Mouse (Mus musculus) induced T-regulatory cell, adult 2 months (primary cell): ENCODE measurements around the gene Slc9a3r1.
A peak's percentile ranks its signal among the peaks of the same experiment; 100 is the strongest.

Experiments used
- DNase-seq: peaks from one replicate; pipeline ENCODE4 v3.0.0-alpha.2; 2012; ENCODE audit warnings: low read depth

Slc9a3r1 gene

GRCm38 (mm10) chr11:115162832-115163480 is at the start of gene Slc9a3r1:
TSS of gene Slc9a3r1 (plus strand) at chr11:115163341.
- peak; percentile 100 for DNase-seq

GRCm38 (mm10) chr11:115119409-115119808 is 43.7 kb upstream of the Slc9a3r1 start:
- DNase-seq = no peak

GRCm38 (mm10) chr11:115128483-115128882 is 34.7 kb upstream of the Slc9a3r1 start:
- peak; percentile 74 for DNase-seq

GRCm38 (mm10) chr11:115129508-115130126 is 33.5 kb upstream of the Slc9a3r1 start:
- no peak for DNase-seq

GRCm38 (mm10) chr11:115131768-115132381 is 31.3 kb upstream of the Slc9a3r1 start:
- DNase-seq = peak; percentile 47

- peak; percentile 47 for DNase-seq
Observed at GRCm38 (mm10) chr11:115133800-115134199, 29.3 kb upstream of the Slc9a3r1 start, which contains the start of gene Cd300lf. TSS of gene Cd300lf (minus strand) at chr11:115133992.

GRCm38 (mm10) chr11:115138597-115139262 is 24.4 kb upstream of the Slc9a3r1 start:
- peak; percentile 42 for DNase-seq

- DNase-seq = no peak
Observed at GRCm38 (mm10) chr11:115141970-115142369, 21.2 kb upstream of the Slc9a3r1 start.

- DNase-seq = no peak
Observed at GRCm38 (mm10) chr11:115147813-115148212, 15.3 kb upstream of the Slc9a3r1 start.

- peak; percentile 42 for DNase-seq
Observed at GRCm38 (mm10) chr11:115150741-115151254, 12.3 kb upstream of the Slc9a3r1 start.

GRCm38 (mm10) chr11:115151755-115152429 is 11.2 kb upstream of the Slc9a3r1 start:
- DNase-seq = peak; percentile 49

GRCm38 (mm10) chr11:115153088-115153487 is 10.1 kb upstream of the Slc9a3r1 start:
- DNase-seq = no peak

- DNase-seq = peak; percentile 97
Observed at GRCm38 (mm10) chr11:115153699-115154292, 9.3 kb upstream of the Slc9a3r1 start.

GRCm38 (mm10) chr11:115155053-115155634 is 8.0 kb upstream of the Slc9a3r1 start:
- peak; percentile 78 for DNase-seq

- peak; percentile 87 for DNase-seq
Observed at GRCm38 (mm10) chr11:115157933-115158719, 5.0 kb upstream of the Slc9a3r1 start.

- DNase-seq = peak; percentile 83
Observed at GRCm38 (mm10) chr11:115160016-115160797, 2.9 kb upstream of the Slc9a3r1 start.

- peak; percentile 91 for DNase-seq
Observed at GRCm38 (mm10) chr11:115160883-115161577, 2.1 kb upstream of the Slc9a3r1 start.

- DNase-seq = peak; percentile 78
Observed at GRCm38 (mm10) chr11:115161578-115162204, 1.4 kb upstream of the Slc9a3r1 start.
